Mouse (Mus musculus): ENCODE data around the gene Icam5. TPM values are rescaled to one million over a fixed set of nuclear protein-coding genes. Genes with fewer than 3 reads are reported as not detected.

The Icam5 gene
- polyA plus RNA-seq, 1 experiment from 2014 or later: 0.26 TPM

- Histone ChIP-seq H3K4me1 (ENCODE audit: control insufficient read depth, low read depth, low read length) (peaks cover 18% of the 10 kb centered on the region), H3K4me2 (ENCODE audit: low read depth, low read length) (peak overlapping the region; percentile 91), H3K27me3 (ENCODE audit: control insufficient read depth, insufficient read depth, low read depth, low read length) (no peaks in the 10 kb centered on the region), H3K4me3 (ENCODE audit: low read depth, low read length) (peak overlapping the region; percentile 81), H3K9ac (ENCODE audit: low read depth, low read length) (peak overlapping the region; percentile 74), H3K36me3 (ENCODE audit: control insufficient read depth, insufficient read depth) (peaks cover 22% of the 10 kb centered on the region), H3K9me3 (replicated peaks; ENCODE audit: control insufficient read depth, low read length) (no peaks in the 10 kb centered on the region), H3K27ac (ENCODE audit: low read length) (peak overlapping the region; percentile 39)
- ATAC-seq (ENCODE audit: low read depth): no peak
- WGBS (ENCODE audit: insufficient replicate concordance): 4% methylated on average over 4 of the region's 4 CpGs
Measured at GRCm38 (mm10) chr9:21072641-21073040, 40.8 kb downstream of the Icam5 start.

- H3K4me1 ChIP-seq (ENCODE audit: control insufficient read depth, low read depth, low read length): peaks cover 18% of the 10 kb centered on the region
- peak within 1 kb of the TSS; percentile 91 for H3K4me2 ChIP-seq (ENCODE audit: low read depth, low read length)
- H3K4me3 ChIP-seq (ENCODE audit: low read depth, low read length): peak within 1 kb of the TSS; percentile 81
- H3K9me3 ChIP-seq (replicated peaks; ENCODE audit: control insufficient read depth, low read length): no peaks in the 10 kb centered on the region
- peak; percentile 94 for ATAC-seq (ENCODE audit: low read depth)
- 2% methylated on average over 58 of the region's 58 CpGs for WGBS (ENCODE audit: insufficient replicate concordance)
- no peaks in the 10 kb centered on the region for H3K27me3 ChIP-seq (ENCODE audit: control insufficient read depth, insufficient read depth, low read depth, low read length)
- H3K27ac ChIP-seq (ENCODE audit: low read length): peak within 1 kb of the TSS; percentile 39
- peaks cover 24% of the 10 kb centered on the region for H3K36me3 ChIP-seq (ENCODE audit: control insufficient read depth, insufficient read depth)
- H3K9ac ChIP-seq (ENCODE audit: low read depth, low read length): peak within 1 kb of the TSS; percentile 74
Measured at GRCm38 (mm10) chr9:21073044-21073840, 41.4 kb downstream of the Icam5 start, which contains the start of the genes Gm49373 and Fdx1l. Gene Gm49373 (minus strand): TSS chr9:21073096. Gene Fdx1l (minus strand): TSS chr9:21073614.

- Histone ChIP-seq H3K27me3 (ENCODE audit: control insufficient read depth, insufficient read depth, low read depth, low read length) (no peaks in the 10 kb centered on the region), H3K9ac (ENCODE audit: low read depth, low read length) (no peak overlapping the region), H3K36me3 (ENCODE audit: control insufficient read depth, insufficient read depth) (peaks cover 34% of the 10 kb centered on the region), H3K9me3 (replicated peaks; ENCODE audit: control insufficient read depth, low read length) (no peaks in the 10 kb centered on the region), H3K4me1 (ENCODE audit: control insufficient read depth, low read depth, low read length) (peaks cover 18% of the 10 kb centered on the region), H3K4me3 (ENCODE audit: low read depth, low read length) (no peak overlapping the region), H3K27ac (ENCODE audit: low read length) (no peak overlapping the region), H3K4me2 (ENCODE audit: low read depth, low read length) (peak overlapping the region; percentile 91; the same call in 1 of the 2 replicates)
- 71% methylated on average over 1 of the region's 1 CpGs for WGBS (ENCODE audit: insufficient replicate concordance)
- no peak for ATAC-seq (ENCODE audit: low read depth)
Measured at GRCm38 (mm10) chr9:21074173-21074572, 42.3 kb downstream of the Icam5 start.

DNA sequence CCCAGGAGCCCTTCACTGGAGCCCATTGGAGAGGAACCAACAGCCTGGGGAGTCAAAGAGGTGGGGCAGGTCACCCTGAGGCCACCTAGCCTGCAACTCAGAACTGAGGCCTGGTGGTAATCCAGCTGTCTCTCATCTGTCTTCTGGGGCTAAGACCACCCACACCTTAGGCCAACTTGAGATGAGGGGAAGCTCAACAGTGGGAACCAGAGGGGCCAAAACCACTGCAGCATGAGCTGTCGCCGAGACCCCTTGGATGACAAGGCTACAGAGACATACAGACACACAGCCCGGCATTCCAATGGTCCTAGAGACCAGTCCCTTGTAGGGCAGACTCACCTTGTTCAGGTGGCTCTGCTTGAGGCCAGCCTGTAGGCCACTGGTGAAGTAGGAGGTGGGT, 43.8 kb downstream of the Icam5 start:
- peaks cover 48% of the 10 kb centered on the region for H3K36me3 ChIP-seq (ENCODE audit: control insufficient read depth, insufficient read depth)
- no peak for ATAC-seq (ENCODE audit: low read depth)

DNA sequence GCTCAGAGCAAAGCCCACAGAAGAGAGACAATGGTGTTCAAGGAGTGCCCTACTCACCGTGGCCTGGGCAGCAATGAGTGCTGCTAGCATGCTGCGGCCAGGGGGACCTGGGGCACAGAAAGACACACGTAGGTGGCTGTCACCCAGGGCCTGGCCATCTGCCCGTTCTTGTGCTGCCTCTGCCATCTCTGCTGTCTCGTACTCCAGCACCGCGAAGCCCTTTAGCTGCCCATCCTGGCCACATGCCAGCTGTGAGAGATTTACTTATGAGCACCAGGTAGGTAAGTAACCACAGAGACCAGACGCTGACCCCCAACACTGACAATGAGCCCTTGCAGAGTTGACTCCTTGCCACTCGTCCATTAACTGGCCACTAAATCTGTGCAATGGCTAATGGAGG, 49.3 kb downstream of the Icam5 start:
- no peak for ATAC-seq (ENCODE audit: low read depth)
- Histone ChIP-seq H3K36me3 (ENCODE audit: control insufficient read depth, insufficient read depth) (peaks cover 76% of the 10 kb centered on the region), H3K27ac (ENCODE audit: low read length) (no peak overlapping the region), H3K4me1 (ENCODE audit: control insufficient read depth, low read depth, low read length) (peaks cover 10% of the 10 kb centered on the region), H3K9ac (ENCODE audit: low read depth, low read length) (no peak overlapping the region), H3K9me3 (replicated peaks; ENCODE audit: control insufficient read depth, low read length) (no peaks in the 10 kb centered on the region), H3K27me3 (ENCODE audit: control insufficient read depth, insufficient read depth, low read depth, low read length) (no peaks in the 10 kb centered on the region), H3K4me2 (ENCODE audit: low read depth, low read length) (no peak overlapping the region), H3K4me3 (ENCODE audit: low read depth, low read length) (no peak overlapping the region)
- WGBS (ENCODE audit: insufficient replicate concordance): 84% methylated on average over 9 of the region's 9 CpGs

More for the DNA sequence above, 43.8 kb downstream of the Icam5 start:
- H3K4me2 ChIP-seq (ENCODE audit: low read depth, low read length): no peak overlapping the region
- H3K9ac ChIP-seq (ENCODE audit: low read depth, low read length): no peak overlapping the region
- peaks cover 18% of the 10 kb centered on the region for H3K4me1 ChIP-seq (ENCODE audit: control insufficient read depth, low read depth, low read length)
- H3K4me3 ChIP-seq (ENCODE audit: low read depth, low read length): no peak overlapping the region
- WGBS (ENCODE audit: insufficient replicate concordance): 84% methylated on average over 3 of the region's 3 CpGs
- H3K27me3 ChIP-seq (ENCODE audit: control insufficient read depth, insufficient read depth, low read depth, low read length): no peaks in the 10 kb centered on the region
- no peaks in the 10 kb centered on the region for H3K9me3 ChIP-seq (replicated peaks; ENCODE audit: control insufficient read depth, low read length)
- no peak overlapping the region for H3K27ac ChIP-seq (ENCODE audit: low read length)

- peak; percentile 66 for ATAC-seq (ENCODE audit: low read depth)
- Histone ChIP-seq H3K4me1 (ENCODE audit: control insufficient read depth, low read depth, low read length) (peaks cover 10% of the 10 kb centered on the region), H3K9ac (ENCODE audit: low read depth, low read length) (no peak overlapping the region), H3K9me3 (replicated peaks; ENCODE audit: control insufficient read depth, low read length) (no peaks in the 10 kb centered on the region), H3K4me2 (ENCODE audit: low read depth, low read length) (no peak overlapping the region), H3K27ac (ENCODE audit: low read length) (no peak overlapping the region), H3K36me3 (ENCODE audit: control insufficient read depth, insufficient read depth) (peaks cover 81% of the 10 kb centered on the region), H3K27me3 (ENCODE audit: control insufficient read depth, insufficient read depth, low read depth, low read length) (no peaks in the 10 kb centered on the region), H3K4me3 (ENCODE audit: low read depth, low read length) (no peak overlapping the region)
- 26% methylated on average over 3 of the region's 3 CpGs for WGBS (ENCODE audit: insufficient replicate concordance)
Measured at GRCm38 (mm10) chr9:21083324-21083723, 51.5 kb downstream of the Icam5 start.

MicroRNAs encoded within 50 kb of the gene (microRNA counts, 519-probe panel; counts per million panel counts)
- microRNA mmu-miR-1900: 2,861 counts per million, percentile 78 among the panel's probes with 10 or more counts

Small RNA genes lying within 50 kb of the gene (microRNA-seq; reads per million reads assigned to microRNA genes)
- not detected for gene Mir1900
- gene Mir7082: not detected

Other genes with a start within 250 kb of the Icam5 start
- gene Col5a3, start 217.0 kb upstream of the Icam5 start, polyA plus RNA-seq (2015; fragmentation: Nextera tagmentation; extraction: Ambion mirVana): 0.19 and 0.33 TPM in 2 replicates
- not detected in 2 replicates for gene Rdh8, start 213.6 kb upstream of the Icam5 start, polyA plus RNA-seq (2015; fragmentation: Nextera tagmentation; extraction: Ambion mirVana)
- 4.4 and 6.7 TPM in 2 replicates for gene A230050P20Rik, start 163.4 kb upstream of the Icam5 start, polyA plus RNA-seq (2015; fragmentation: Nextera tagmentation; extraction: Ambion mirVana)
- gene Angptl6, start 152.3 kb upstream of the Icam5 start, polyA plus RNA-seq (2015; fragmentation: Nextera tagmentation; extraction: Ambion mirVana): 8.8 and 10.0 TPM in 2 replicates
- 42.9 and 46.2 TPM in 2 replicates for gene Ppan, start 143.9 kb upstream of the Icam5 start, polyA plus RNA-seq (2015; fragmentation: Nextera tagmentation; extraction: Ambion mirVana)
- gene Eif3g, start 133.4 kb upstream of the Icam5 start, polyA plus RNA-seq (2015; fragmentation: Nextera tagmentation; extraction: Ambion mirVana): 149 and 161 TPM in 2 replicates
- gene Dnmt1, start 72.2 kb upstream of the Icam5 start, polyA plus RNA-seq (2015; fragmentation: Nextera tagmentation; extraction: Ambion mirVana): 53.4 and 55.7 TPM in 2 replicates
- gene S1pr2, start 55.3 kb upstream of the Icam5 start, polyA plus RNA-seq (2015; fragmentation: Nextera tagmentation; extraction: Ambion mirVana): 3.1 and 3.5 TPM in 2 replicates
- gene Mrpl4, start 29.3 kb upstream of the Icam5 start, polyA plus RNA-seq (2015; fragmentation: Nextera tagmentation; extraction: Ambion mirVana): 58.0 and 59.8 TPM in 2 replicates
- gene Icam1, start 16.1 kb upstream of the Icam5 start, polyA plus RNA-seq (2015; fragmentation: Nextera tagmentation; extraction: Ambion mirVana): 10.6 and 11.9 TPM in 2 replicates
- 172 and 184 TPM in 2 replicates for gene Icam4, start 2.7 kb upstream of the Icam5 start, polyA plus RNA-seq (2015; fragmentation: Nextera tagmentation; extraction: Ambion mirVana)
- 0.43 TPM in 1 of 2 replicates, not detected in the other for gene Zglp1, start 35.0 kb downstream of the Icam5 start, polyA plus RNA-seq (2015; fragmentation: Nextera tagmentation; extraction: Ambion mirVana)
- gene Gm49373, start 41.0 kb downstream of the Icam5 start, polyA plus RNA-seq (2015; fragmentation: Nextera tagmentation; extraction: Ambion mirVana): 0.18 and 0.20 TPM in 2 replicates
- gene Fdx1l, start 41.5 kb downstream of the Icam5 start, polyA plus RNA-seq (2015; fragmentation: Nextera tagmentation; extraction: Ambion mirVana): 26.5 and 26.6 TPM in 2 replicates
- 0.85 and 1.6 TPM in 2 replicates for gene Gm38431, start 59.9 kb downstream of the Icam5 start, polyA plus RNA-seq (2015; fragmentation: Nextera tagmentation; extraction: Ambion mirVana)
- 17.6 and 19.8 TPM in 2 replicates for gene Raver1, start 59.9 kb downstream of the Icam5 start, polyA plus RNA-seq (2015; fragmentation: Nextera tagmentation; extraction: Ambion mirVana)
- 8.0 and 8.9 TPM in 2 replicates for gene Tyk2, start 99.2 kb downstream of the Icam5 start, polyA plus RNA-seq (2015; fragmentation: Nextera tagmentation; extraction: Ambion mirVana)
- gene Cdc37, start 117.9 kb downstream of the Icam5 start, polyA plus RNA-seq (2015; fragmentation: Nextera tagmentation; extraction: Ambion mirVana): 104 and 106 TPM in 2 replicates
- gene Pde4a, start 133.6 kb downstream of the Icam5 start, polyA plus RNA-seq (2015; fragmentation: Nextera tagmentation; extraction: Ambion mirVana): 1.6 and 1.9 TPM in 2 replicates
- gene Keap1, start 207.3 kb downstream of the Icam5 start, polyA plus RNA-seq (2015; fragmentation: Nextera tagmentation; extraction: Ambion mirVana): 26.2 and 27.7 TPM in 2 replicates
- 0.13 and 0.14 TPM in 2 replicates for gene S1pr5, start 216.4 kb downstream of the Icam5 start, polyA plus RNA-seq (2015; fragmentation: Nextera tagmentation; extraction: Ambion mirVana)
- gene Atg4d, start 233.2 kb downstream of the Icam5 start, polyA plus RNA-seq (2015; fragmentation: Nextera tagmentation; extraction: Ambion mirVana): 90.4 and 95.3 TPM in 2 replicates

Data from liver, embryonic 16.5 days (tissue).